Mouse (Mus musculus) lung, postnatal 0 days (tissue): ENCODE results near the gene Olfr1417.

Experiments used
- CTCF ChIP-seq: IDR thresholded peaks from 2 replicates; pipeline ENCODE4 v1.5.1; 2016; ENCODE audit warnings: antibody characterized with exemption, mild to moderate bottlenecking
- EP300 ChIP-seq: IDR thresholded peaks from 2 replicates; pipeline ENCODE4 v1.6.1; 2016; ENCODE audit warnings: antibody characterized with exemption, mild to moderate bottlenecking, control low read depth

- TF ChIP-seq EP300 (no peak), CTCF (no peak)
Measured at GRCm38 (mm10) chr19:11856506-11856905, 17.5 kb upstream of the Olfr1417 start.
